ENCODE assay signal across 1 mouse cellular context in the genomic region with DNA sequence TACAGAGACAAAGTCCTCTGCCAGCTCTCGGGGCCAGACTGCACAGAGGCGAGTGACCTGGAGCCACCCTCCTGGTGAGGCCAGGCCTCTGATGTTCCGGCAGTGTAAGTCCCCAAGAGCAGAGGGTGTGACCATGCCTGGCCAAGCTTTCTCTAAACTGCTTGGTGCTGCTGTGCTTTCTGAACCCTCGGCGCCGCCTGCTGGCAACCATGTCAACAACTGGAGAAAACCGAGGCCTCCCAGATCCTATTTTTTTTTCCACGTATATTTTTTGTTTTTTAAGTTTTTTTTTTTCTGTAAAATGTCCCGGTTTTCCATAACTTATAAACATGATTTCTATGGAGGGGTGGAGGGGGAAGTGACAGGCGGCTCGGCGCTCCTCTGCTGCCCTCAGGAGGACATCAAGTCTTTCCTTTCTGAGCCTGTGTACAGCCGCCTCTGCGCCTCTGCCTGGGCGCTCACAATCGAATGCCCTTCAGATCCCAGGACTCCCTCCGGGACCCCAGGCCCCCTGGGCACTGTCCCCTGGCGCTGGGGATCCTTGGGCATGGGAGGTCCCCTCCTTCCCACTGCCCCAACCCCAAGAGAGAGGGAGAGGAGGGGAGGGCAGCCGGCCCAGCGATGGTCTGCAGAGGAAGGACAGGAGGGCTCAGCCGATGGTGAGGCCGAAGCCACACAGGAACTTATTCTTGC.
TF ChIP-seq lines count a peak whose summit lies in the region.

No protein-coding gene starts in this region.

TF ChIP-seq in CH12.LX, 34 proteins besides CTCF, POLR2A, EP300 and RAD21:
- TF ChIP-seq KAT2A (IDR thresholded peaks at IDR 0.05; ENCODE audit: insufficient replicate concordance, low read length) (no peak), IRF4 (IDR thresholded peaks at IDR 0.05; ENCODE audit: low read depth, low read length) (peak; percentile 10; the same call in 1 of the 2 replicates), SMC3 (IDR thresholded peaks at IDR 0.05; ENCODE audit: low read depth, low read length) (peak; percentile 59), ZNF384 (IDR thresholded peaks at IDR 0.05; ENCODE audit: low read depth, low read length) (peak; percentile 52)
TF ChIP-seq in CH12.LX: peak in this region for 3.
